Mouse (Mus musculus) cortical plate, adult 2 months (tissue): Measurements from ENCODE around the gene Ptpre.

Source experiments
- CTCF ChIP-seq: fragments of 200-500 bp; IDR thresholded peaks from 2 replicates; pipeline ENCODE4 v1.5.1; 2011; ENCODE audit warnings: mild to moderate bottlenecking, control low read depth, low read length; ENCODE audit not compliant: insufficient read depth; ENCODE audit errors: extremely low read depth
- POLR2A ChIP-seq: fragments of 200-500 bp; IDR thresholded peaks from 2 replicates; pipeline ENCODE4 v1.6.1; 2011; ENCODE audit warnings: mild to moderate bottlenecking, low read length, control low read depth; ENCODE audit not compliant: insufficient read depth; ENCODE audit errors: extremely low read depth

- no peak for TF ChIP-seq CTCF
- TF ChIP-seq POLR2A, result no peak
Observed at GRCm38 (mm10) chr7:135734379-135734778, 197.1 kb downstream of the Ptpre start.
